Mouse (Mus musculus) forebrain, embryonic 15.5 days (tissue): Measurements from ENCODE around the gene Klhl29. TPM values are rescaled to one million over a fixed set of nuclear protein-coding genes. Genes with fewer than 3 reads are reported as not detected.

Experiments
- ATAC-seq: fragments of 200-750 bp; cut with Nextera tagmentation; replicated peaks from 2 replicates; pipeline ENCODE4 v1.8.0; 2017; ENCODE audit warnings: mild to moderate bottlenecking, moderate TSS enrichment, moderate library complexity
- H3K27ac ChIP-seq: fragments of 300-500 bp; sonication (generic); replicated peaks from 2 replicates; pipeline ENCODE4 v1.5.1; 2015; ENCODE audit warnings: mild to moderate bottlenecking, inconsistent platforms
- H3K27me3 ChIP-seq: fragments of 300-500 bp; sonication (generic); 2 replicates; pipeline ENCODE4 v1.6.1; 2015; ENCODE audit warnings: inconsistent platforms
- H3K36me3 ChIP-seq: fragments of 300-500 bp; sonication (generic); 2 replicates; pipeline ENCODE4 v1.6.1; 2015; ENCODE audit warnings: mild to moderate bottlenecking, inconsistent platforms
- H3K4me1 ChIP-seq: fragments of 300-500 bp; sonication (generic); 2 replicates; pipeline ENCODE4 v1.6.1; 2015; ENCODE audit warnings: inconsistent platforms
- H3K4me2 ChIP-seq: fragments of 300-500 bp; sonication (generic); replicated peaks from 2 replicates; pipeline ENCODE4 v1.6.1; 2015; ENCODE audit warnings: mild to moderate bottlenecking, inconsistent platforms
- H3K4me3 ChIP-seq: fragments of 300-500 bp; sonication (generic); 2 replicates; pipeline ENCODE4 v1.5.1; 2015; ENCODE audit warnings: mild to moderate bottlenecking, inconsistent platforms
- H3K9ac ChIP-seq: fragments of 300-500 bp; sonication (generic); replicated peaks from 2 replicates; pipeline ENCODE4 v1.6.1; 2015; ENCODE audit warnings: mild to moderate bottlenecking, inconsistent platforms
- H3K9me3 ChIP-seq: fragments of 300-500 bp; sonication (generic); 2 replicates; pipeline ENCODE4 v1.6.1; 2016; ENCODE audit warnings: inconsistent platforms
- WGBS: fragments of 180-500 bp; shearing (Covaris S2); methylation state at CpG from one replicate; pipeline ENCODE4 v1.1.7; 2015; ENCODE audit warnings: mixed read lengths; 5-methylcytosine and 5-hydroxymethylcytosine counted together
- polyA plus RNA-seq: library from polyadenylated mRNA; unstranded; fragments of >200 nt; fragmentation: Nextera tagmentation; extraction: Ambion mirVana; gene quantifications from 2 replicates; pipeline ENCODE4 v1.2.1, GENCODE M21; 2015

The Klhl29 gene
- 5.9 and 6.5 TPM in 2 replicates for polyA plus RNA-seq

GRCm38 (mm10) chr12:5375616-5376461 is at the start of gene Klhl29:
Klhl29 (minus strand) TSS chr12:5375682.
- peak within 1 kb of the TSS; percentile 90 for H3K9ac ChIP-seq
- peak within 1 kb of the TSS; percentile 83 for H3K4me3 ChIP-seq
- ATAC-seq: peak; percentile 94
- peaks cover 28% of the 10 kb centered on the region for H3K4me1 ChIP-seq
- no peaks in the 10 kb centered on the region for H3K9me3 ChIP-seq
- H3K36me3 ChIP-seq: no peaks in the 10 kb centered on the region
- H3K4me2 ChIP-seq: peak within 1 kb of the TSS; percentile 83
- no peaks in the 10 kb centered on the region for H3K27me3 ChIP-seq
- WGBS: 2% methylated on average over 53 of the region's 66 CpGs
- H3K27ac ChIP-seq: peak within 1 kb of the TSS; percentile 92

GRCm38 (mm10) chr12:5425276-5425675 is 49.8 kb upstream of the Klhl29 start:
- no peak for ATAC-seq
- no peaks in the 10 kb centered on the region for H3K9me3 ChIP-seq

GRCm38 (mm10) chr12:5415806-5416205 is 40.3 kb upstream of the Klhl29 start:
- peak overlapping the region; percentile 13; the same call in 1 of the 2 replicates for H3K4me2 ChIP-seq

More at GRCm38 (mm10) chr12:5425276-5425675, 49.8 kb upstream of the Klhl29 start:
- H3K4me1 ChIP-seq: peaks cover 5% of the 10 kb centered on the region
- H3K27me3 ChIP-seq: no peaks in the 10 kb centered on the region
- H3K36me3 ChIP-seq: no peaks in the 10 kb centered on the region
- no peak overlapping the region for H3K9ac ChIP-seq
- 72% methylated on average over 4 of the region's 4 CpGs for WGBS
- H3K27ac ChIP-seq: no peak overlapping the region
- no peak overlapping the region for H3K4me2 ChIP-seq
- H3K4me3 ChIP-seq: no peak overlapping the region

GRCm38 (mm10) chr12:5413976-5414375 is 38.5 kb upstream of the Klhl29 start:
- Histone ChIP-seq H3K9me3 (no peaks in the 10 kb centered on the region), H3K4me2 (no peak overlapping the region), H3K27ac (no peak overlapping the region), H3K4me1 (peaks cover 29% of the 10 kb centered on the region), H3K27me3 (no peaks in the 10 kb centered on the region), H3K4me3 (no peak overlapping the region), H3K9ac (no peak overlapping the region), H3K36me3 (no peaks in the 10 kb centered on the region)
- ATAC-seq: no peak

More at GRCm38 (mm10) chr12:5415806-5416205, 40.3 kb upstream of the Klhl29 start:
- Histone ChIP-seq H3K36me3 (no peaks in the 10 kb centered on the region), H3K4me3 (no peak overlapping the region), H3K27me3 (no peaks in the 10 kb centered on the region), H3K27ac (peak overlapping the region; percentile 63; the same call in 1 of the 2 replicates), H3K9ac (no peak overlapping the region), H3K4me1 (peaks cover 19% of the 10 kb centered on the region), H3K9me3 (no peaks in the 10 kb centered on the region)
- no peak for ATAC-seq
- WGBS: 1% methylated on average over 3 of the region's 3 CpGs

GRCm38 (mm10) chr12:5411761-5412537 is 36.5 kb upstream of the Klhl29 start:
- H3K36me3 ChIP-seq: no peaks in the 10 kb centered on the region
- ATAC-seq: no peak
- no peak overlapping the region for H3K4me2 ChIP-seq
- H3K9ac ChIP-seq: no peak overlapping the region
- H3K4me3 ChIP-seq: no peak overlapping the region
- WGBS: 83% methylated on average over 13 of the region's 13 CpGs
- H3K27ac ChIP-seq: no peak overlapping the region
- H3K27me3 ChIP-seq: no peaks in the 10 kb centered on the region
- no peaks in the 10 kb centered on the region for H3K9me3 ChIP-seq
- peaks cover 29% of the 10 kb centered on the region for H3K4me1 ChIP-seq

- Histone ChIP-seq H3K36me3 (no peaks in the 10 kb centered on the region), H3K4me1 (peaks cover 25% of the 10 kb centered on the region), H3K9ac (no peak overlapping the region), H3K27me3 (no peaks in the 10 kb centered on the region), H3K27ac (no peak overlapping the region), H3K9me3 (no peaks in the 10 kb centered on the region), H3K4me2 (no peak overlapping the region), H3K4me3 (no peak overlapping the region)
- 75% methylated on average over 4 of the region's 4 CpGs for WGBS
- ATAC-seq: no peak
These were observed 35.9 kb upstream of the Klhl29 start for GRCm38 (mm10) chr12:5411346-5411745.

- peak; percentile 91 for ATAC-seq
These were observed 35.1 kb upstream of the Klhl29 start for GRCm38 (mm10) chr12:5410391-5411115.

GRCm38 (mm10) chr12:5407175-5407574 is 31.7 kb upstream of the Klhl29 start:
- H3K4me2 ChIP-seq: no peak overlapping the region
- H3K27ac ChIP-seq: no peak overlapping the region
- no peaks in the 10 kb centered on the region for H3K27me3 ChIP-seq
- ATAC-seq: no peak
- H3K4me1 ChIP-seq: peaks cover 16% of the 10 kb centered on the region
- H3K9ac ChIP-seq: no peak overlapping the region
- H3K4me3 ChIP-seq: no peak overlapping the region
- 84% methylated on average over 8 of the region's 8 CpGs for WGBS
- H3K9me3 ChIP-seq: no peaks in the 10 kb centered on the region
- H3K36me3 ChIP-seq: no peaks in the 10 kb centered on the region

More at GRCm38 (mm10) chr12:5410391-5411115, 35.1 kb upstream of the Klhl29 start:
- H3K4me3 ChIP-seq: no peak overlapping the region
- 4% methylated on average over 16 of the region's 16 CpGs for WGBS
- peaks cover 17% of the 10 kb centered on the region for H3K4me1 ChIP-seq
- no peak overlapping the region for H3K9ac ChIP-seq
- no peaks in the 10 kb centered on the region for H3K36me3 ChIP-seq
- H3K27ac ChIP-seq: no peak overlapping the region
- no peaks in the 10 kb centered on the region for H3K9me3 ChIP-seq
- H3K27me3 ChIP-seq: no peaks in the 10 kb centered on the region
- peak overlapping the region; percentile 26 for H3K4me2 ChIP-seq

GRCm38 (mm10) chr12:5397423-5397822 is 21.9 kb upstream of the Klhl29 start:
- ATAC-seq: no peak
- Histone ChIP-seq H3K4me1 (no peaks in the 10 kb centered on the region), H3K9me3 (no peaks in the 10 kb centered on the region), H3K36me3 (no peaks in the 10 kb centered on the region), H3K27ac (no peak overlapping the region), H3K4me3 (no peak overlapping the region), H3K9ac (no peak overlapping the region), H3K27me3 (no peaks in the 10 kb centered on the region), H3K4me2 (no peak overlapping the region)
- 68% methylated on average over 5 of the region's 5 CpGs for whole genome bisulfite sequencing

- Histone ChIP-seq H3K4me3 (no peak overlapping the region), H3K36me3 (no peaks in the 10 kb centered on the region), H3K4me2 (no peak overlapping the region), H3K9ac (no peak overlapping the region), H3K9me3 (no peaks in the 10 kb centered on the region), H3K27me3 (no peaks in the 10 kb centered on the region), H3K27ac (no peak overlapping the region), H3K4me1 (no peaks in the 10 kb centered on the region)
- 67% methylated on average over 3 of the region's 3 CpGs for WGBS
- ATAC-seq: no peak
These were observed 19.7 kb upstream of the Klhl29 start for GRCm38 (mm10) chr12:5395188-5395587.

GRCm38 (mm10) chr12:5387112-5387511 is 11.6 kb upstream of the Klhl29 start:
- WGBS: 75% methylated on average over 1 of the region's 1 CpGs
- Histone ChIP-seq H3K9ac (no peak overlapping the region), H3K27me3 (no peaks in the 10 kb centered on the region), H3K4me1 (no peaks in the 10 kb centered on the region), H3K4me2 (no peak overlapping the region), H3K9me3 (no peaks in the 10 kb centered on the region), H3K27ac (no peak overlapping the region), H3K4me3 (no peak overlapping the region), H3K36me3 (no peaks in the 10 kb centered on the region)
- ATAC-seq: no peak

- Histone ChIP-seq H3K36me3 (no peaks in the 10 kb centered on the region), H3K27ac (no peak overlapping the region), H3K9ac (no peak overlapping the region), H3K4me2 (no peak overlapping the region), H3K27me3 (no peaks in the 10 kb centered on the region), H3K4me3 (no peak overlapping the region), H3K9me3 (no peaks in the 10 kb centered on the region), H3K4me1 (no peaks in the 10 kb centered on the region)
- peak; percentile 72 for ATAC-seq
These were observed 11.2 kb upstream of the Klhl29 start for GRCm38 (mm10) chr12:5386688-5387087.
